Mouse (Mus musculus) intestine, embryonic 15.5 days (tissue): ENCODE data around the gene Pspn. TPM values are rescaled to one million over a fixed set of nuclear protein-coding genes. Genes with fewer than 3 reads are reported as not detected.
A peak's percentile ranks its signal among the peaks of the same experiment; 100 is the strongest.

ENCODE experiments used
- ATAC-seq: fragments of 200-750 bp; cut with Nextera tagmentation; 2 replicates; pipeline ENCODE4 v1.8.0; 2017; ENCODE audit warnings: moderate TSS enrichment, moderate library complexity
- H3K27ac ChIP-seq: fragments of 300-500 bp; sonication (generic); 2 replicates; pipeline ENCODE4 v1.5.1; 2015; ENCODE audit warnings: mild to moderate bottlenecking, inconsistent platforms
- H3K27me3 ChIP-seq: fragments of 300-500 bp; sonication (generic); replicated peaks from 2 replicates; pipeline ENCODE4 v1.6.1; 2015; ENCODE audit warnings: inconsistent platforms
- H3K36me3 ChIP-seq: fragments of 300-500 bp; sonication (generic); 2 replicates; pipeline ENCODE4 v1.6.1; 2015; ENCODE audit warnings: inconsistent platforms
- H3K4me1 ChIP-seq: fragments of 300-500 bp; sonication (generic); replicated peaks from 2 replicates; pipeline ENCODE4 v1.6.1; 2015; ENCODE audit warnings: inconsistent platforms
- H3K4me2 ChIP-seq: fragments of 300-500 bp; sonication (generic); replicated peaks from 2 replicates; pipeline ENCODE4 v1.6.1; 2015; ENCODE audit warnings: mild to moderate bottlenecking, inconsistent platforms
- H3K4me3 ChIP-seq: fragments of 300-500 bp; sonication (generic); replicated peaks from 2 replicates; pipeline ENCODE4 v1.5.1; 2015; ENCODE audit warnings: inconsistent platforms
- H3K9ac ChIP-seq: fragments of 300-500 bp; sonication (generic); 2 replicates; pipeline ENCODE4 v1.6.1; 2015; ENCODE audit warnings: inconsistent platforms
- H3K9me3 ChIP-seq: fragments of 300-500 bp; sonication (generic); 2 replicates; pipeline ENCODE4 v1.6.1; 2016; ENCODE audit warnings: inconsistent platforms
- WGBS: fragments of 180-500 bp; shearing (Covaris S2); methylation state at CpG from one replicate; pipeline ENCODE4 v1.1.7; 2015; 5-methylcytosine and 5-hydroxymethylcytosine counted together
- polyA plus RNA-seq: library from polyadenylated mRNA; unstranded; fragments of >200 nt; fragmentation: Nextera tagmentation; extraction: Ambion mirVana; gene quantifications from 2 replicates; pipeline ENCODE4 v1.2.1, GENCODE M21; 2015

The Pspn gene
- polyA plus RNA-seq, 1 experiment from 2014 or later = 0.45 TPM

- no peaks in the 10 kb centered on the region for H3K9me3 ChIP-seq
- no peak overlapping the region for H3K4me3 ChIP-seq
- H3K36me3 ChIP-seq = peaks cover 35% of the 10 kb centered on the region
- H3K4me2 ChIP-seq = no peak overlapping the region
- no peak overlapping the region for H3K27ac ChIP-seq
- WGBS = 78% methylated on average over 2 of the region's 2 CpGs
- no peaks in the 10 kb centered on the region for H3K4me1 ChIP-seq
- H3K9ac ChIP-seq = no peak overlapping the region
- ATAC-seq = peak; percentile 21; the same call in 1 of the 2 replicates
- no peaks in the 10 kb centered on the region for H3K27me3 ChIP-seq
Observed at GRCm38 (mm10) chr17:57019693-57020092, 19.9 kb upstream of the Pspn start.

- H3K9me3 ChIP-seq = no peaks in the 10 kb centered on the region
- WGBS = 69% methylated on average over 13 of the region's 13 CpGs
- no peaks in the 10 kb centered on the region for H3K27me3 ChIP-seq
- H3K27ac ChIP-seq = peak overlapping the region; percentile 85
- H3K9ac ChIP-seq = no peak overlapping the region; the same call in 1 of the 2 replicates
- H3K4me3 ChIP-seq = peak overlapping the region; percentile 65
- H3K4me2 ChIP-seq = peak overlapping the region; percentile 80
- H3K36me3 ChIP-seq = peaks cover 8% of the 10 kb centered on the region; the same call in 1 of the 2 replicates
- 0 out of 2 replicates have a peak, but pooled peaks cover 11% of the 10 kb centered on the region for H3K4me1 ChIP-seq
- ATAC-seq = no peak
Observed at GRCm38 (mm10) chr17:57012245-57012795, 12.5 kb upstream of the Pspn start.

GRCm38 (mm10) chr17:57011236-57012141 is 11.7 kb upstream of the Pspn start, which contains the start of the genes Gtf2f1 and Gm17949:
Gene Gtf2f1, minus strand, starts transcription at chr17:57011288.
Gene Gm17949, plus strand, starts transcription at chr17:57011469.
- H3K4me1 ChIP-seq = 0 out of 2 replicates have a peak, but pooled peaks cover 11% of the 10 kb centered on the region
- H3K9me3 ChIP-seq = no peaks in the 10 kb centered on the region
- H3K27me3 ChIP-seq = no peaks in the 10 kb centered on the region
- peak within 1 kb of the TSS; percentile 85 for H3K27ac ChIP-seq
- peak within 1 kb of the TSS; percentile 83 for H3K4me2 ChIP-seq
- peak within 1 kb of the TSS; percentile 73 for H3K9ac ChIP-seq
- WGBS = under 1% methylated on average over 51 of the region's 51 CpGs
- H3K4me3 ChIP-seq = peak within 1 kb of the TSS; percentile 65
- ATAC-seq = peak; percentile 96
- peaks cover 16% of the 10 kb centered on the region for H3K36me3 ChIP-seq

- H3K36me3 ChIP-seq = peaks cover 22% of the 10 kb centered on the region
Observed at GRCm38 (mm10) chr17:57010911-57011235, 11.1 kb upstream of the Pspn start.

GRCm38 (mm10) chr17:57007137-57007905 is 7.5 kb upstream of the Pspn start:
- no peak overlapping the region for H3K4me2 ChIP-seq
- H3K4me3 ChIP-seq = no peak overlapping the region
- no peaks in the 10 kb centered on the region for H3K27me3 ChIP-seq
- no peak for ATAC-seq
- WGBS = 94% methylated on average over 13 of the region's 13 CpGs
- H3K36me3 ChIP-seq = peaks cover 48% of the 10 kb centered on the region
- H3K4me1 ChIP-seq = 0 out of 2 replicates have a peak, but pooled peaks cover 7% of the 10 kb centered on the region
- no peak overlapping the region for H3K9ac ChIP-seq
- no peak overlapping the region for H3K27ac ChIP-seq
- no peaks in the 10 kb centered on the region for H3K9me3 ChIP-seq

More at GRCm38 (mm10) chr17:57010911-57011235, 11.1 kb upstream of the Pspn start:
- no peaks in the 10 kb centered on the region for H3K9me3 ChIP-seq
- WGBS = under 1% methylated on average over 19 of the region's 19 CpGs
- peak overlapping the region; percentile 65 for H3K4me3 ChIP-seq
- peak overlapping the region; percentile 73 for H3K9ac ChIP-seq
- peak overlapping the region; percentile 67 for H3K27ac ChIP-seq
- 0 out of 2 replicates have a peak, but pooled peaks cover 11% of the 10 kb centered on the region for H3K4me1 ChIP-seq
- ATAC-seq = peak; percentile 76
- peak overlapping the region; percentile 83 for H3K4me2 ChIP-seq
- H3K27me3 ChIP-seq = no peaks in the 10 kb centered on the region

GRCm38 (mm10) chr17:57003994-57004393 is 4.2 kb upstream of the Pspn start:
- Histone ChIP-seq H3K9me3 (no peaks in the 10 kb centered on the region), H3K9ac (no peak overlapping the region), H3K27ac (no peak overlapping the region), H3K4me2 (no peak overlapping the region), H3K27me3 (no peaks in the 10 kb centered on the region), H3K4me3 (no peak overlapping the region), H3K36me3 (peaks cover 48% of the 10 kb centered on the region), H3K4me1 (no peaks in the 10 kb centered on the region)
- no peak for ATAC-seq
- 88% methylated on average over 7 of the region's 7 CpGs for WGBS

- H3K9me3 ChIP-seq = no peaks in the 10 kb centered on the region
- WGBS = 46% methylated on average over 8 of the region's 8 CpGs
- H3K4me2 ChIP-seq = no peak overlapping the region
- H3K4me3 ChIP-seq = no peak overlapping the region
- ATAC-seq = no peak
- no peak overlapping the region for H3K27ac ChIP-seq
- no peaks in the 10 kb centered on the region for H3K27me3 ChIP-seq
- H3K36me3 ChIP-seq = peaks cover 34% of the 10 kb centered on the region
- H3K4me1 ChIP-seq = peaks cover 5% of the 10 kb centered on the region
- no peak overlapping the region for H3K9ac ChIP-seq
Observed at GRCm38 (mm10) chr17:57001228-57001627, 1.4 kb upstream of the Pspn start.

GRCm38 (mm10) chr17:56999414-56999813 is 404 bp downstream of the Pspn start:
- no peak for ATAC-seq
- no peak overlapping the region for H3K9ac ChIP-seq
- H3K9me3 ChIP-seq = no peaks in the 10 kb centered on the region
- H3K27me3 ChIP-seq = no peaks in the 10 kb centered on the region
- no peak overlapping the region for H3K27ac ChIP-seq
- H3K36me3 ChIP-seq = peaks cover 22% of the 10 kb centered on the region
- H3K4me3 ChIP-seq = no peak overlapping the region
- H3K4me1 ChIP-seq = peaks cover 5% of the 10 kb centered on the region
- 92% methylated on average over 9 of the region's 9 CpGs for WGBS
- no peak overlapping the region for H3K4me2 ChIP-seq

- Histone ChIP-seq H3K4me3 (peak within 1 kb of the TSS; percentile 91), H3K27ac (peak within 1 kb of the TSS; percentile 79), H3K36me3 (peaks cover 26% of the 10 kb centered on the region), H3K27me3 (no peaks in the 10 kb centered on the region), H3K4me2 (peak within 1 kb of the TSS; percentile 83), H3K4me1 (peaks cover 5% of the 10 kb centered on the region), H3K9ac (peak within 1 kb of the TSS; percentile 63), H3K9me3 (no peaks in the 10 kb centered on the region)
- peak; percentile 100 for ATAC-seq
- WGBS = under 1% methylated on average over 38 of the region's 38 CpGs
Observed at GRCm38 (mm10) chr17:56997029-56997667, 2.7 kb downstream of the Pspn start, which contains the start of gene Alkbh7. Gene Alkbh7, plus strand, starts transcription at chr17:56997339.

- Histone ChIP-seq H3K36me3 (peaks cover 26% of the 10 kb centered on the region), H3K9me3 (no peaks in the 10 kb centered on the region), H3K4me1 (peaks cover 8% of the 10 kb centered on the region), H3K27ac (no peak overlapping the region), H3K27me3 (no peaks in the 10 kb centered on the region), H3K9ac (0 out of 2 replicates have a peak overlapping the region, but pooled peaks have one; percentile 8), H3K4me2 (peak overlapping the region; percentile 83; the same call in 1 of the 2 replicates), H3K4me3 (peak overlapping the region; percentile 91; the same call in 1 of the 2 replicates)
- 66% methylated on average over 2 of the region's 2 CpGs for WGBS
- 0 out of 2 replicates have a peak, but pooled peaks have one; percentile 1 for ATAC-seq
Observed at GRCm38 (mm10) chr17:56996506-56996905, 3.3 kb downstream of the Pspn start.

GRCm38 (mm10) chr17:56995046-56995445 is 4.8 kb downstream of the Pspn start:
- Histone ChIP-seq H3K9me3 (no peaks in the 10 kb centered on the region), H3K4me1 (peaks cover 14% of the 10 kb centered on the region), H3K36me3 (peaks cover 26% of the 10 kb centered on the region), H3K9ac (no peak overlapping the region), H3K4me3 (no peak overlapping the region), H3K27me3 (no peaks in the 10 kb centered on the region), H3K4me2 (no peak overlapping the region), H3K27ac (no peak overlapping the region)
- WGBS = 88% methylated on average over 8 of the region's 8 CpGs
- no peak for ATAC-seq
